Mouse (Mus musculus): ENCODE data around the gene Adam33.

DNA sequence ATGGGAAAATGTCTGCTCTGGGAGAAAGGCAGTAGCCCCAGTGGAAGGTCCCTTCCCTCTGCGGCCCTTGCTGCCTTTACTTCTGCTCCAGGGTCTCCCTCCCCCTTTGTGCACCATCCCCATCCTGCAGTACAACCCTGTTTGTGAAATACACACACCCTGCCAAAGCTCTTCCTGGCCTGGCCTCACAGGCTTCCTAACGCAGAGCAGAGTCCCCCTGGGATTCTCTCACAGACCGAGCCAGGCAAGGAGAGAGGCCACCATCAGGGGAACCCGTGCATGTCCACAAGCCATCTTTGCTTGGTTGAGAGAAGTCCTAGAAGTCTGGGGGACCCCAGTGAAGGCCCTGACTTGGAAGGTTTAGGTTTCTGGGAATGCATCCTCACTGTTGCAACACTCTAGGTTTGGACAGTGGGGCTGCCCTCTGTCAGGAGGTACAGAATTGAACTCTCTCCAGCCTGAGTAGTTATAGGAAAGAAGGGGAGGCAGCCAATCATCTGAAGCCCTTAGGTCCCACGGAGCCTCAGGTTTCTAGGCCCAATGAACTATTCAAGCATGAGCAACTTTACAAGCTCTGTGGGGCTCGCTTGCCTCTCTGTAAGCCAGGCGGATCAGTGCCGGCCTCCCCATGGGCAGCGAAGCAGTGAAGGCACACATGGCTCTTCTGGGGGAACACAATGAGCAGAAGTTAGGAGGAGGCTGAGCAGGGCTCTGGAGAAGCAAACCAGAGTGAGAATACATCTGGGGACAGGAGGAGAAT lies 3.7 kb downstream of the Adam33 start:
- no peak for TF ChIP-seq EP300 (IDR thresholded peaks at IDR 0.05; ENCODE audit: insufficient read depth, low read depth, low read length)
- TF ChIP-seq CTCF (IDR thresholded peaks at IDR 0.05) = no peak
- TF ChIP-seq POLR2A (IDR thresholded peaks at IDR 0.05; ENCODE audit: insufficient read depth, low read depth, low read length) = no peak
